Mouse (Mus musculus) T-helper 17 cell (primary cell): ENCODE measurements around the gene Psmd13.

ENCODE experiments used
- in situ Hi-C, 2 experiments: fragments of 300-600 bp; cut with MboI, MseI; formaldehyde crosslinking; loops; 1 replicate in 1 of 2; 2 replicates in 1 of 2; pipeline ENCODE4 v1.15.1; 2025; ENCODE audit warnings: high pct_unique_total_duplicates in 2 of 2

The Psmd13 gene

GRCm38 (mm10) chr7:140902036-140902875, 20.5 kb downstream of the Psmd13 start:
- in situ Hi-C loops, result loop anchor here (5.0 kb wide), 3 partner anchors 55 to 145 kb away; partner anchors contain the start of genes Odf3 (in 1 of the 2) and Scgb1c1 (in 1 of the 2)

- in situ Hi-C loops, result loop anchor here (5.0 kb wide), 3 partner anchors 56 to 144 kb away; partner anchors contain the start of genes Odf3 (in 1 of the 2) and Scgb1c1 (in 1 of the 2)
Measured at GRCm38 (mm10) chr7:140903212-140903611, 21.4 kb downstream of the Psmd13 start.

GRCm38 (mm10) chr7:140905642-140906081, 23.9 kb downstream of the Psmd13 start:
- in situ Hi-C loops, result no loop called here

- in situ Hi-C loops, result no loop called here
Measured at GRCm38 (mm10) chr7:140907131-140907530, 25.4 kb downstream of the Psmd13 start.

- in situ Hi-C loops, result no loop called here
Measured at GRCm38 (mm10) chr7:140907697-140908096, 25.9 kb downstream of the Psmd13 start.

GRCm38 (mm10) chr7:140908181-140908580, 26.4 kb downstream of the Psmd13 start:
- in situ Hi-C loops, result no loop called here

- in situ Hi-C loops, result no loop called here
Measured at GRCm38 (mm10) chr7:140908634-140909107, 26.9 kb downstream of the Psmd13 start.

GRCm38 (mm10) chr7:140912293-140912692, 30.5 kb downstream of the Psmd13 start:
- in situ Hi-C loops, result no loop called here

GRCm38 (mm10) chr7:140912846-140913482, 31.2 kb downstream of the Psmd13 start:
- in situ Hi-C loops, result no loop called here

GRCm38 (mm10) chr7:140914031-140914690, 32.4 kb downstream of the Psmd13 start:
- in situ Hi-C loops, result no loop called here

GRCm38 (mm10) chr7:140919911-140920310, 38.1 kb downstream of the Psmd13 start:
- in situ Hi-C loops, result no loop called here

GRCm38 (mm10) chr7:140920418-140921029, 38.8 kb downstream of the Psmd13 start, which contains the start of gene Nlrp6:
Nlrp6 (plus strand) TSS chr7:140920902.
- in situ Hi-C loops, result no loop called here

- in situ Hi-C loops, result no loop called here
Measured at GRCm38 (mm10) chr7:140921225-140921975, 39.6 kb downstream of the Psmd13 start.

- in situ Hi-C loops, result no loop called here
Measured at GRCm38 (mm10) chr7:140922398-140923069, 40.8 kb downstream of the Psmd13 start.

- in situ Hi-C loops, result no loop called here
Measured at GRCm38 (mm10) chr7:140923070-140923775, 41.5 kb downstream of the Psmd13 start.

GRCm38 (mm10) chr7:140927181-140927580, 45.4 kb downstream of the Psmd13 start:
- in situ Hi-C loops, result no loop called here

- in situ Hi-C loops, result no loop called here
Measured at GRCm38 (mm10) chr7:140938436-140938835, 56.7 kb downstream of the Psmd13 start.

- in situ Hi-C loops, result no loop called here
Measured at GRCm38 (mm10) chr7:140938896-140939295, 57.1 kb downstream of the Psmd13 start.

- in situ Hi-C loops, result no loop called here
Measured at GRCm38 (mm10) chr7:140939669-140940171, 58.0 kb downstream of the Psmd13 start.
